In genomic region chrX:23692722-23693442, GRCm38 (mm10) we compare ENCODE assay signal across 8 mouse cellular contexts. TPM values are rescaled to one million over a fixed set of nuclear protein-coding genes. Genes with fewer than 3 reads are reported as not detected.
A peak's percentile ranks its signal among the peaks of the same experiment; 100 is the strongest.
DNase-seq lines count a peak whose midpoint lies in the region; ATAC-seq and TF ChIP-seq lines count a peak whose summit lies in the region.

TSS of gene Wdr44 (plus strand) at chrX:23693051.

- peak; percentile 94 for DNase-seq in MN1 (ENCODE audit: low spot score)
- DNase-seq in cerebellum, adult 9-10 months = peak; percentile 93
- DNase-seq in hindbrain, embryonic 10.5 days (ENCODE audit: low spot score) = peak; percentile 92
- peak; percentile 95 for DNase-seq in layer of hippocampus, adult 9-11 months
- peak; percentile 97 for DNase-seq in lung, postnatal 0 days (ENCODE audit: low spot score)
- DNase-seq in ovary, postnatal 14 days (ENCODE audit: low spot score) = peak; percentile 87
- peak; percentile 95 for DNase-seq in thymus, postnatal 14 days

- no peaks in the 10 kb centered on the region for H3K4me1 ChIP-seq in hindbrain, embryonic 10.5 days (replicated peaks)
- H3K4me1 ChIP-seq in lung, postnatal 0 days (ENCODE audit: insufficient read depth, low read depth, low read length) = no peaks in the 10 kb centered on the region

- peak; percentile 98 for ATAC-seq in frontal cortex, adult (ENCODE audit: low TSS enrichment)
- peak; percentile 99 for ATAC-seq in lung, postnatal 0 days

- TF ChIP-seq EP300 in lung, postnatal 0 days (IDR thresholded peaks at IDR 0.05) = peak; percentile 62

- H3K27ac ChIP-seq in hindbrain, embryonic 10.5 days = peak within 1 kb of the TSS; percentile 88
- peak within 1 kb of the TSS; percentile 75 for H3K27ac ChIP-seq in lung, postnatal 0 days (ENCODE audit: low read length)

- H3K36me3 ChIP-seq in hindbrain, embryonic 10.5 days = no peaks in the 10 kb centered on the region
- no peaks in the 10 kb centered on the region for H3K36me3 ChIP-seq in lung, postnatal 0 days (ENCODE audit: insufficient read depth, low read length)

- peak within 1 kb of the TSS; percentile 63 for H3K9ac ChIP-seq in lung, postnatal 0 days (replicated peaks; ENCODE audit: low read depth)

- peak within 1 kb of the TSS; percentile 62 for H3K4me3 ChIP-seq in hindbrain, embryonic 10.5 days
- H3K4me3 ChIP-seq in lung, postnatal 0 days (ENCODE audit: low read depth, low read length) = peak within 1 kb of the TSS; percentile 56

- 0 out of 2 replicates have a peak, but pooled peaks have one; percentile 5 for TF ChIP-seq CTCF in lung, postnatal 0 days (IDR thresholded peaks at IDR 0.05)

- H3K4me2 ChIP-seq in lung, postnatal 0 days (replicated peaks; ENCODE audit: low read depth, low read length) = peak within 1 kb of the TSS; percentile 59

- H3K9me3 ChIP-seq in hindbrain, embryonic 10.5 days = no peaks in the 10 kb centered on the region
- no peaks in the 10 kb centered on the region for H3K9me3 ChIP-seq in lung, postnatal 0 days (ENCODE audit: low read length)

- 11% methylated on average over 51 of the region's 51 CpGs for WGBS in hindbrain, embryonic 10.5 days
- 8% methylated on average over 45 of the region's 51 CpGs for WGBS in lung, postnatal 0 days

- H3K27me3 ChIP-seq in hindbrain, embryonic 10.5 days (ENCODE audit: insufficient read depth, poor library complexity, severe bottlenecking) = no peaks in the 10 kb centered on the region
- no peaks in the 10 kb centered on the region for H3K27me3 ChIP-seq in lung, postnatal 0 days (replicated peaks; ENCODE audit: insufficient read depth, low read length)

RNA-seq across cellular contexts. Expression of gene Wdr44, which starts in this region (rescaled TPM):
- polyA plus RNA-seq in hindbrain, embryonic 10.5 days (2016; fragmentation: Nextera tagmentation; extraction: Ambion mirVana) = 5.4 and 5.8 TPM in 2 replicates
- 9.3 and 10.6 TPM in 2 replicates for polyA plus RNA-seq in lung, postnatal 0 days (2015; fragmentation: Nextera tagmentation; extraction: Ambion mirVana)

Comparison
In these comparisons a context has a peak if more than half of its experiments do, and no peak if none do; other contexts are left out.
1. Peak in every context shown above with its lines: DNase-seq, ATAC-seq, H3K4me3 ChIP-seq and H3K27ac ChIP-seq.